Mouse (Mus musculus): Measurements from ENCODE around the gene Bcl7a.

The Bcl7a gene

GRCm38 (mm10) chr5:123343707-123344627, at the start of gene Bcl7a:
Bcl7a (plus strand) TSS chr5:123343834.
- peak in 1 of 2 experiments; percentile 40 for DNase-seq (ENCODE audit: low read depth in 1 of 2, low spot score in 2 of 2)

GRCm38 (mm10) chr5:123294653-123295052, 49.0 kb upstream of the Bcl7a start:
- no peak for DNase-seq (ENCODE audit: low read depth in 1 of 2, low spot score in 2 of 2)

- no peak for DNase-seq (ENCODE audit: low read depth in 1 of 2, low spot score in 2 of 2)
Measured at GRCm38 (mm10) chr5:123296224-123296806, 47.3 kb upstream of the Bcl7a start.

- no peak for DNase-seq (ENCODE audit: low read depth in 1 of 2, low spot score in 2 of 2)
Measured at GRCm38 (mm10) chr5:123296972-123297754, 46.5 kb upstream of the Bcl7a start.

GRCm38 (mm10) chr5:123297830-123298229, 45.8 kb upstream of the Bcl7a start:
- no peak for DNase-seq (ENCODE audit: low read depth in 1 of 2, low spot score in 2 of 2)

GRCm38 (mm10) chr5:123298526-123298925, 45.1 kb upstream of the Bcl7a start:
- no peak for DNase-seq (ENCODE audit: low read depth in 1 of 2, low spot score in 2 of 2)

- no peak for DNase-seq (ENCODE audit: low read depth in 1 of 2, low spot score in 2 of 2)
Measured at GRCm38 (mm10) chr5:123300496-123301034, 43.1 kb upstream of the Bcl7a start.

GRCm38 (mm10) chr5:123301780-123302521, 41.7 kb upstream of the Bcl7a start:
- DNase-seq (ENCODE audit: low read depth in 1 of 2, low spot score in 2 of 2), result no peak

- DNase-seq (ENCODE audit: low read depth in 1 of 2, low spot score in 2 of 2), result no peak
Measured at GRCm38 (mm10) chr5:123307630-123308282, 35.9 kb upstream of the Bcl7a start.

GRCm38 (mm10) chr5:123309816-123310215, 33.8 kb upstream of the Bcl7a start:
- DNase-seq (ENCODE audit: low read depth in 1 of 2, low spot score in 2 of 2), result no peak

GRCm38 (mm10) chr5:123310221-123310620, 33.4 kb upstream of the Bcl7a start:
- DNase-seq (ENCODE audit: low read depth in 1 of 2, low spot score in 2 of 2), result no peak

- DNase-seq (ENCODE audit: low read depth in 1 of 2, low spot score in 2 of 2), result no peak
Measured at GRCm38 (mm10) chr5:123313058-123313630, 30.5 kb upstream of the Bcl7a start.

- DNase-seq (ENCODE audit: low read depth in 1 of 2, low spot score in 2 of 2), result no peak
Measured at GRCm38 (mm10) chr5:123313851-123314380, 29.7 kb upstream of the Bcl7a start.

- no peak for DNase-seq (ENCODE audit: low read depth in 1 of 2, low spot score in 2 of 2)
Measured at GRCm38 (mm10) chr5:123315219-123315866, 28.3 kb upstream of the Bcl7a start.

- no peak for DNase-seq (ENCODE audit: low read depth in 1 of 2, low spot score in 2 of 2)
Measured at GRCm38 (mm10) chr5:123317992-123318391, 25.6 kb upstream of the Bcl7a start.

- no peak for DNase-seq (ENCODE audit: low read depth in 1 of 2, low spot score in 2 of 2)
Measured at GRCm38 (mm10) chr5:123320136-123320535, 23.5 kb upstream of the Bcl7a start.

GRCm38 (mm10) chr5:123324242-123324641, 19.4 kb upstream of the Bcl7a start:
- no peak for DNase-seq (ENCODE audit: low read depth in 1 of 2, low spot score in 2 of 2)

- no peak for DNase-seq (ENCODE audit: low read depth in 1 of 2, low spot score in 2 of 2)
Measured at GRCm38 (mm10) chr5:123326006-123326750, 17.5 kb upstream of the Bcl7a start.
